Mouse (Mus musculus) lung, postnatal 0 days (tissue): Measurements from ENCODE around the gene Bcl2.

ENCODE experiments used
- CTCF ChIP-seq: IDR thresholded peaks from 2 replicates; pipeline ENCODE4 v1.5.1; 2016; ENCODE audit warnings: antibody characterized with exemption, mild to moderate bottlenecking
- EP300 ChIP-seq: IDR thresholded peaks from 2 replicates; pipeline ENCODE4 v1.6.1; 2016; ENCODE audit warnings: antibody characterized with exemption, mild to moderate bottlenecking, control low read depth

GRCm38 (mm10) chr1:106651211-106651610 is 62.9 kb downstream of the Bcl2 start:
- no peak for TF ChIP-seq EP300
- no peak for TF ChIP-seq CTCF
